Mouse (Mus musculus): ENCODE results near the gene Eif4a1.
"Not testable (repeated sequence)": the region's sequence is repeated elsewhere in the genome, so short reads cannot be mapped to it uniquely, and the experiment has no call there.

- TF ChIP-seq CTCF (IDR thresholded peaks at IDR 0.05; ENCODE audit: control insufficient read depth, insufficient read depth, low read length); POLR2A (IDR thresholded peaks at IDR 0.05; ENCODE audit: borderline replicate concordance, control insufficient read depth, low read depth, low read length): not testable (repeated sequence)
These were observed 47.9 kb downstream of the Eif4a1 start for GRCm38 (mm10) chr11:69624339-69624738.

All from bone marrow, adult 2 months (tissue).